Comparison of ENCODE assay signal across 7 mouse cellular contexts in genomic region chr17:25837533-25837932, GRCm38 (mm10). TPM values are rescaled to one million over a fixed set of nuclear protein-coding genes. Genes with fewer than 3 reads are reported as not detected.
DNase-seq lines count a peak whose midpoint lies in the region; ATAC-seq and TF ChIP-seq lines count a peak whose summit lies in the region.

No protein-coding gene starts in this region.

- no peak for DNase-seq in lung, adult 18-20 months
- no peak for DNase-seq in heart, postnatal 0 days (ENCODE audit: low spot score)
- no peak for DNase-seq in liver, postnatal 0 days
- no peak for DNase-seq in thymus, postnatal 14 days
- DNase-seq in adrenal gland, adult 8-10 months: no peak
- no peak for DNase-seq in urinary bladder, postnatal 10 days (ENCODE audit: low spot score)

- H3K27ac ChIP-seq in lung, embryonic 15.5 days: no peak overlapping the region
- H3K27ac ChIP-seq in heart, postnatal 0 days (ENCODE audit: low read depth): peak overlapping the region; percentile 77
- H3K27ac ChIP-seq in liver, postnatal 0 days (ENCODE audit: low read depth): no peak overlapping the region

- H3K9me3 ChIP-seq in lung, embryonic 15.5 days: no peaks in the 10 kb centered on the region
- no peaks in the 10 kb centered on the region for H3K9me3 ChIP-seq in heart, postnatal 0 days (replicated peaks; ENCODE audit: control insufficient read depth, low read length)
- no peaks in the 10 kb centered on the region for H3K9me3 ChIP-seq in liver, postnatal 0 days (ENCODE audit: low read length)

- peaks cover 39% of the 10 kb centered on the region for H3K4me1 ChIP-seq in lung, embryonic 15.5 days
- peaks cover 29% of the 10 kb centered on the region for H3K4me1 ChIP-seq in heart, postnatal 0 days (ENCODE audit: control insufficient read depth, insufficient read depth)
- H3K4me1 ChIP-seq in liver, postnatal 0 days (ENCODE audit: insufficient read depth): peaks cover 42% of the 10 kb centered on the region

- H3K27me3 ChIP-seq in lung, embryonic 15.5 days: no peaks in the 10 kb centered on the region
- H3K27me3 ChIP-seq in heart, postnatal 0 days (ENCODE audit: control insufficient read depth, insufficient read depth, low read length): no peaks in the 10 kb centered on the region
- H3K27me3 ChIP-seq in liver, postnatal 0 days (ENCODE audit: insufficient read depth, low read length): no peaks in the 10 kb centered on the region

- H3K9ac ChIP-seq in lung, embryonic 15.5 days: no peak overlapping the region
- no peak overlapping the region; the same call in 1 of the 2 replicates for H3K9ac ChIP-seq in heart, postnatal 0 days (replicated peaks; ENCODE audit: low read depth, low read length)
- no peak overlapping the region for H3K9ac ChIP-seq in liver, postnatal 0 days (replicated peaks)

- ATAC-seq in lung, embryonic 15.5 days (ENCODE audit: borderline replicate concordance, extremely low read depth, low FRiP score, low TSS enrichment): no peak
- ATAC-seq in heart, postnatal 0 days (ENCODE audit: insufficient read depth, low read depth): no peak
- no peak for ATAC-seq in liver, postnatal 0 days

- H3K4me2 ChIP-seq in lung, embryonic 15.5 days: peak overlapping the region; percentile 76
- H3K4me2 ChIP-seq in heart, postnatal 0 days (ENCODE audit: low read depth, low read length): 0 out of 2 replicates have a peak overlapping the region, but pooled peaks have one; percentile 86
- peak overlapping the region; percentile 76; the same call in 1 of the 2 replicates for H3K4me2 ChIP-seq in liver, postnatal 0 days (ENCODE audit: low read depth, low read length)

- H3K4me3 ChIP-seq in lung, embryonic 15.5 days: peak overlapping the region; percentile 31; the same call in 1 of the 2 replicates
- no peak overlapping the region for H3K4me3 ChIP-seq in heart, postnatal 0 days (ENCODE audit: low read depth, low read length)
- H3K4me3 ChIP-seq in liver, postnatal 0 days (ENCODE audit: low read depth, low read length): no peak overlapping the region

- no peak for TF ChIP-seq EP300 in heart, postnatal 0 days (IDR thresholded peaks at IDR 0.05; ENCODE audit: low read depth)
- no peak for TF ChIP-seq EP300 in liver, postnatal 0 days (IDR thresholded peaks at IDR 0.05; ENCODE audit: low read depth)

- TF ChIP-seq CTCF in heart, postnatal 0 days (IDR thresholded peaks at IDR 0.05; ENCODE audit: low read depth): no peak
- no peak for TF ChIP-seq CTCF in liver, postnatal 0 days (IDR thresholded peaks at IDR 0.05; ENCODE audit: low read depth)

- WGBS in lung, embryonic 15.5 days: 41% methylated on average over 3 of the region's 3 CpGs
- 32% methylated on average over 3 of the region's 3 CpGs for WGBS in heart, postnatal 0 days
- whole genome bisulfite sequencing in liver, postnatal 0 days (ENCODE audit: insufficient replicate concordance): 42% methylated on average over 3 of the region's 3 CpGs

- peaks cover 39% of the 10 kb centered on the region for H3K36me3 ChIP-seq in lung, embryonic 15.5 days
- peaks cover 47% of the 10 kb centered on the region for H3K36me3 ChIP-seq in heart, postnatal 0 days (replicated peaks; ENCODE audit: control insufficient read depth, insufficient read depth, low read length)
- H3K36me3 ChIP-seq in liver, postnatal 0 days (replicated peaks; ENCODE audit: insufficient read depth, low read length): peaks cover 43% of the 10 kb centered on the region

RNA-seq across cellular contexts. Expression of gene Rhbdl1, which starts 0.4 kb away (rescaled TPM):
- polyA plus RNA-seq in lung, embryonic 15.5 days (2015; fragmentation: Nextera tagmentation; extraction: Ambion mirVana): 0.82 and 1.2 TPM in 2 replicates
- 1.7 and 2.3 TPM in 2 replicates for total RNA-seq in heart, postnatal 0 days (2014; rRNA removed; ENCODE audit: low replicate concordance)
- 1.7 and 2.2 TPM in 2 replicates for polyA plus RNA-seq in heart, postnatal 0 days (2015; fragmentation: Nextera tagmentation; extraction: Ambion mirVana)
- 0.17 and 0.35 TPM in 2 replicates for polyA plus RNA-seq in liver, postnatal 0 days (2015; fragmentation: Nextera tagmentation; extraction: Ambion mirVana)
- 10 to 100 TPM; 14.7 to 79.0 (median 33.0) TPM for total RNA-seq in adrenal gland, adult 8-10 months (2022)

RNA-seq across cellular contexts. Expression of gene Gm20683, which starts 4.0 kb away (rescaled TPM):
- polyA plus RNA-seq in lung, embryonic 15.5 days (2015; fragmentation: Nextera tagmentation; extraction: Ambion mirVana): 2.2 and 2.5 TPM in 2 replicates
- 3.8 TPM in 1 of 2 replicates, not detected in the other for total RNA-seq in heart, postnatal 0 days (2014; rRNA removed; ENCODE audit: low replicate concordance)
- 1.5 and 1.8 TPM in 2 replicates for polyA plus RNA-seq in heart, postnatal 0 days (2015; fragmentation: Nextera tagmentation; extraction: Ambion mirVana)
- 0.30 and 0.34 TPM in 2 replicates for polyA plus RNA-seq in liver, postnatal 0 days (2015; fragmentation: Nextera tagmentation; extraction: Ambion mirVana)
- 10 to 100 TPM in 3 of 4 experiments, 1 to 10 TPM in 1; 7.3 to 36.4 (median 20.8) TPM for total RNA-seq in adrenal gland, adult 8-10 months (2022)

RNA-seq across cellular contexts. Expression of gene Stub1, which starts 4.3 kb away (rescaled TPM):
- 349 and 363 TPM in 2 replicates for polyA plus RNA-seq in lung, embryonic 15.5 days (2015; fragmentation: Nextera tagmentation; extraction: Ambion mirVana)
- 115 and 154 TPM in 2 replicates for total RNA-seq in heart, postnatal 0 days (2014; rRNA removed; ENCODE audit: low replicate concordance)
- 212 and 219 TPM in 2 replicates for polyA plus RNA-seq in heart, postnatal 0 days (2015; fragmentation: Nextera tagmentation; extraction: Ambion mirVana)
- 118 and 119 TPM in 2 replicates for polyA plus RNA-seq in liver, postnatal 0 days (2015; fragmentation: Nextera tagmentation; extraction: Ambion mirVana)
- total RNA-seq in adrenal gland, adult 8-10 months (2022): 100 to 1,000 TPM; 184 to 246 (median 214) TPM

RNA-seq across cellular contexts. Expression of gene Rhot2, which starts 7.1 kb away (rescaled TPM):
- 20.1 and 20.6 TPM in 2 replicates for polyA plus RNA-seq in lung, embryonic 15.5 days (2015; fragmentation: Nextera tagmentation; extraction: Ambion mirVana)
- total RNA-seq in heart, postnatal 0 days (2014; rRNA removed; ENCODE audit: low replicate concordance): 88.2 and 116 TPM in 2 replicates
- polyA plus RNA-seq in heart, postnatal 0 days (2015; fragmentation: Nextera tagmentation; extraction: Ambion mirVana): 27.1 and 27.5 TPM in 2 replicates
- polyA plus RNA-seq in liver, postnatal 0 days (2015; fragmentation: Nextera tagmentation; extraction: Ambion mirVana): 9.8 and 10.4 TPM in 2 replicates
- total RNA-seq in adrenal gland, adult 8-10 months (2022): 100 to 1,000 TPM in 3 of 4 experiments, 10 to 100 TPM in 1; 89.3 to 155 (median 139) TPM

RNA-seq across cellular contexts. Expression of gene Jmjd8, which starts 8.9 kb away (rescaled TPM):
- polyA plus RNA-seq in lung, embryonic 15.5 days (2015; fragmentation: Nextera tagmentation; extraction: Ambion mirVana): 50.7 and 51.5 TPM in 2 replicates
- 32.2 and 34.6 TPM in 2 replicates for total RNA-seq in heart, postnatal 0 days (2014; rRNA removed; ENCODE audit: low replicate concordance)
- polyA plus RNA-seq in heart, postnatal 0 days (2015; fragmentation: Nextera tagmentation; extraction: Ambion mirVana): 26.1 and 26.2 TPM in 2 replicates
- 12.8 and 13.8 TPM in 2 replicates for polyA plus RNA-seq in liver, postnatal 0 days (2015; fragmentation: Nextera tagmentation; extraction: Ambion mirVana)
- 100 to 1,000 TPM; 104 to 137 (median 119) TPM for total RNA-seq in adrenal gland, adult 8-10 months (2022)
